Mouse (Mus musculus) hindbrain, embryonic 12.5 days (tissue): ENCODE measurements around the gene Olfr78. TPM values are rescaled to one million over a fixed set of nuclear protein-coding genes. Genes with fewer than 3 reads are reported as not detected.

Experiments
- polyA plus RNA-seq: library from polyadenylated mRNA; unstranded; fragments of >200 nt; fragmentation: Nextera tagmentation; extraction: Ambion mirVana; gene quantifications from 2 replicates; pipeline ENCODE4 v1.2.1, GENCODE M21; 2016

Olfr78 gene
- polyA plus RNA-seq, 1 experiment from 2014 or later: 0.10 TPM

Other genes starting within 250 kb of the Olfr78 start
- gene Olfr547, start 224.7 kb downstream of the Olfr78 start, polyA plus RNA-seq: not detected in 2 replicates
- gene Olfr548-ps1, start 218.6 kb downstream of the Olfr78 start, polyA plus RNA-seq: not detected in 2 replicates
- gene Olfr549, start 209.6 kb downstream of the Olfr78 start, polyA plus RNA-seq: not detected in 2 replicates
- 0.26 and 0.41 TPM in 2 replicates for gene Trim21, start 194.0 kb downstream of the Olfr78 start, polyA plus RNA-seq
- gene Olfr550, start 188.0 kb downstream of the Olfr78 start, polyA plus RNA-seq: not detected in 2 replicates
- not detected in 2 replicates for gene Olfr551, start 167.6 kb downstream of the Olfr78 start, polyA plus RNA-seq
- not detected in 2 replicates for gene Olfr552, start 161.7 kb downstream of the Olfr78 start, polyA plus RNA-seq
- not detected in 2 replicates for gene Olfr553, start 141.3 kb downstream of the Olfr78 start, polyA plus RNA-seq
- not detected in 2 replicates for gene Olfr554, start 121.0 kb downstream of the Olfr78 start, polyA plus RNA-seq
- gene Olfr555, start 100.6 kb downstream of the Olfr78 start, polyA plus RNA-seq: not detected in 2 replicates
- gene Olfr556, start 94.6 kb downstream of the Olfr78 start, polyA plus RNA-seq: not detected in 2 replicates
- 9.6 and 12.5 TPM in 2 replicates for gene Trim68, start 72.1 kb downstream of the Olfr78 start, polyA plus RNA-seq
- not detected in 2 replicates for gene Olfr557, start 63.6 kb downstream of the Olfr78 start, polyA plus RNA-seq
- 0.18 and 0.48 TPM in 2 replicates for gene Olfr558, start 57.3 kb downstream of the Olfr78 start, polyA plus RNA-seq
- gene Olfr33, start 40.4 kb downstream of the Olfr78 start, polyA plus RNA-seq: not detected in 2 replicates
- not detected in 2 replicates for gene Olfr559, start 32.0 kb downstream of the Olfr78 start, polyA plus RNA-seq
- gene Olfr560, start 105 bp downstream of the Olfr78 start, polyA plus RNA-seq: not detected in 2 replicates
- gene Olfr561, start 11.8 kb upstream of the Olfr78 start, polyA plus RNA-seq: not detected in 2 replicates
- not detected in 2 replicates for gene Olfr564, start 44.0 kb upstream of the Olfr78 start, polyA plus RNA-seq
- gene Olfr566, start 99.3 kb upstream of the Olfr78 start, polyA plus RNA-seq: not detected in 2 replicates
- gene Olfr568, start 117.7 kb upstream of the Olfr78 start, polyA plus RNA-seq: not detected in 2 replicates
- gene Olfr569, start 131.4 kb upstream of the Olfr78 start, polyA plus RNA-seq: not detected in 2 replicates
- gene Olfr570, start 135.1 kb upstream of the Olfr78 start, polyA plus RNA-seq: not detected in 2 replicates
- gene Olfr571, start 158.1 kb upstream of the Olfr78 start, polyA plus RNA-seq: not detected in 2 replicates
- not detected in 2 replicates for gene Olfr572, start 164.9 kb upstream of the Olfr78 start, polyA plus RNA-seq
- not detected in 2 replicates for gene Olfr573-ps1, start 183.1 kb upstream of the Olfr78 start, polyA plus RNA-seq
- not detected in 2 replicates for gene Olfr574, start 189.0 kb upstream of the Olfr78 start, polyA plus RNA-seq
- not detected in 2 replicates for gene Olfr575, start 199.3 kb upstream of the Olfr78 start, polyA plus RNA-seq
- gene Olfr576, start 203.2 kb upstream of the Olfr78 start, polyA plus RNA-seq: not detected in 2 replicates
- gene Olfr577, start 216.5 kb upstream of the Olfr78 start, polyA plus RNA-seq: not detected in 2 replicates
- gene Olfr578, start 229.9 kb upstream of the Olfr78 start, polyA plus RNA-seq: not detected in 2 replicates